Mouse (Mus musculus): Measurements from ENCODE around the gene Mif4gd. TPM values are rescaled to one million over a fixed set of nuclear protein-coding genes. Genes with fewer than 3 reads are reported as not detected.

The Mif4gd gene
- polyA plus RNA-seq, 1 experiment from 2014 or later, result 30.0 TPM

DNA sequence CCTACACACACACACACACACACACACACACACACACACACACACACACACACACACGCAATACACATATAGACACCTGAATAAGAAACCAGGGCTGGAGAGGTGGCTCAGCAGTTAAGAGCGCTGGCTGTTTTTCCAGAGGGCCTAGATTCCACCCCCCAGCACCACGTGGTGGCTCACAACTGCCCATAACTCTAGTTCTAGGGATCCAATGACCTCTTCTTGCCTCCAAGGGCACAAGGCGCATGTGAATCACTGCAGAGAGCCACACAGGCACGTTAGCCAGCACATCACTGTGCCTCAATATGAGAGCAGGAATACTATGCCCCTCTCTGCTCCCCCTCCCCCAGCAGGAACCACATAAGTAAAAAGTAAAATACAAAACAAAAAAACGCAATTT is 4.1 kb upstream of the Mif4gd start:
- WGBS, result 83% methylated on average over 6 of the region's 6 CpGs
- Histone ChIP-seq H3K4me1 (replicated peaks) (peaks cover 10% of the 10 kb centered on the region), H3K4me3 (replicated peaks) (no peak overlapping the region), H3K36me3 (peaks cover 15% of the 10 kb centered on the region; the same call in 1 of the 2 replicates), H3K27me3 (replicated peaks) (no peaks in the 10 kb centered on the region), H3K9me3 (no peaks in the 10 kb centered on the region), H3K27ac (no peak overlapping the region), H3K9ac (no peak overlapping the region), H3K4me2 (replicated peaks) (no peak overlapping the region)
- ATAC-seq, result no peak

DNA sequence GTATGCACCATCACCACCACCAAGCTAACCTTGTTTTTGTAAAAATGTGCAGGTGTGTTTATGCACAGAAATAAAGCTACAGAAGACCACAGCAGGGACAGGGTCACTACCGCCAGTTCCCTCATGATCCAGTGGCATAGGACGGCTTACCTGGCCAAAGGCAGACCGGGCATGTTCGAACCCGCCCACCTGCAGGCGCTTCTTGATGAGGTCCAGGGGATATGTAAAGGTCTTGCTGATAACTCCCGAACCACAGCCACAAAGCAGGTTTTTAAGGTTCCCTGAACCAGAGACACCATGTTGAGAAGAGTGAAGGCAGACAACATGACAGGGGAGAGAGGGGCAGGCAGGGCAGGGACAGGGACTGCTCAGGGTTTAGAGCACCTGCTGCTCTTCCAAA is 3.6 kb upstream of the Mif4gd start:
- no peak overlapping the region for H3K9ac ChIP-seq
- no peaks in the 10 kb centered on the region for H3K9me3 ChIP-seq
- peaks cover 13% of the 10 kb centered on the region; the same call in 1 of the 2 replicates for H3K36me3 ChIP-seq
- H3K4me3 ChIP-seq (replicated peaks), result no peak overlapping the region
- no peak overlapping the region for H3K27ac ChIP-seq
- no peak for ATAC-seq
- 93% methylated on average over 7 of the region's 7 CpGs for WGBS
- no peak overlapping the region for H3K4me2 ChIP-seq (replicated peaks)
- H3K27me3 ChIP-seq (replicated peaks), result no peaks in the 10 kb centered on the region
- H3K4me1 ChIP-seq (replicated peaks), result peaks cover 13% of the 10 kb centered on the region

GRCm38 (mm10) chr11:115615875-115616274 is 3.1 kb upstream of the Mif4gd start:
- no peak overlapping the region for H3K4me3 ChIP-seq (replicated peaks)
- H3K4me1 ChIP-seq (replicated peaks), result peaks cover 13% of the 10 kb centered on the region
- H3K9ac ChIP-seq, result no peak overlapping the region
- WGBS, result 90% methylated on average over 6 of the region's 6 CpGs
- no peak for ATAC-seq
- no peak overlapping the region for H3K27ac ChIP-seq
- no peaks in the 10 kb centered on the region for H3K27me3 ChIP-seq (replicated peaks)
- H3K9me3 ChIP-seq, result no peaks in the 10 kb centered on the region
- peaks cover 9% of the 10 kb centered on the region; the same call in 1 of the 2 replicates for H3K36me3 ChIP-seq
- no peak overlapping the region for H3K4me2 ChIP-seq (replicated peaks)

- Histone ChIP-seq H3K9ac (no peak overlapping the region), H3K27ac (0 out of 2 replicates have a peak overlapping the region, but pooled peaks have one; percentile 3), H3K4me1 (replicated peaks) (peaks cover 13% of the 10 kb centered on the region), H3K4me2 (replicated peaks) (no peak overlapping the region), H3K9me3 (no peaks in the 10 kb centered on the region), H3K4me3 (replicated peaks) (no peak overlapping the region), H3K36me3 (peaks cover 4% of the 10 kb centered on the region; the same call in 1 of the 2 replicates), H3K27me3 (replicated peaks) (no peaks in the 10 kb centered on the region)
- WGBS, result 71% methylated on average over 15 of the region's 15 CpGs
- ATAC-seq, result no peak
Observed at GRCm38 (mm10) chr11:115615108-115615825, 2.5 kb upstream of the Mif4gd start.

DNA sequence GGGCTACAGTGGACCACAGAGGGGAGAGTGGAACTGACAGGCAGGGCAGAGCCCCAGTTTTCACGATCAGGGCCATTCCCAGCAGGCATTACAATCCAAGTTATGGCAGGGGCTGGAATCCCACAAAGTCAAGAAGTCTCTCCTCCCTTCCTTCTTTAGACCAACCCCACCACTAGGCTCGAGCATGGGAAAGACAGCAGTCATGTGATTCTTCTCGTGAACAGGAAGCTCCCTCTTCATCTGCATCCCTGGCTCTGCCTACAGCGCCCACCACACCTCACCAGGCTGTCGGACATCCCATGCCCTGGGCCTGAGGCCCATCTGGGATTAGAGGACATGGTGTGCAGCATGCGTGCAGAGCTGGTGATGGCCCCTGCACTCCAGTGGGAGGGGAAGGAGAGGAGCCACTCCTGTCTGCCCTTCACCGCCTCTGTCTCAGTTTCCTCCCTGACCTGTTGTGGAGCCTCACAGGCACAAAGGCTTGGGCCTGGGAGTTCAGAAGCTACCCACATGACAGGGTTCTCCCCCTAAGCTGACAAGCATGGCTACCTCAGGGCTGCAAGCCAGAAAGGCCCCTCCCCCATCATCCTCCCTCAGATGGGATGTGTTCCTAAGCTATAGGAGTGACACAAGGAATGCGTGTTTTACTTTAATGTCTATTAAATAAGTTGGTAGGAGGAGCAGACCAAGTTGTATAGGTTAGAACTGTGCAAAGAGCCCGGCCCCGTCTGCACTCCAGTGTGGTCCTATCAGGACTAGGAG is 1.8 kb upstream of the Mif4gd start:
- no peak for ATAC-seq
- Histone ChIP-seq H3K27me3 (replicated peaks) (no peaks in the 10 kb centered on the region), H3K4me2 (replicated peaks) (no peak overlapping the region), H3K9me3 (no peaks in the 10 kb centered on the region), H3K36me3 (0 out of 2 replicates have a peak, but pooled peaks cover 3% of the 10 kb centered on the region), H3K9ac (no peak overlapping the region), H3K27ac (peak overlapping the region; percentile 36; the same call in 1 of the 2 replicates), H3K4me1 (replicated peaks) (peaks cover 13% of the 10 kb centered on the region), H3K4me3 (replicated peaks) (no peak overlapping the region)
- 84% methylated on average over 10 of the region's 10 CpGs for WGBS

GRCm38 (mm10) chr11:115613138-115613945 is 573 bp upstream of the Mif4gd start:
- peak overlapping the region; percentile 79 for H3K4me3 ChIP-seq (replicated peaks)
- peak overlapping the region; percentile 98 for H3K27ac ChIP-seq
- peak; percentile 11; the same call in 1 of the 2 replicates for ATAC-seq
- H3K27me3 ChIP-seq (replicated peaks), result no peaks in the 10 kb centered on the region
- WGBS, result under 1% methylated on average over 16 of the region's 16 CpGs
- H3K9me3 ChIP-seq, result no peaks in the 10 kb centered on the region
- peaks cover 12% of the 10 kb centered on the region for H3K36me3 ChIP-seq
- H3K4me2 ChIP-seq (replicated peaks), result peak overlapping the region; percentile 91
- H3K4me1 ChIP-seq (replicated peaks), result peaks cover 13% of the 10 kb centered on the region
- H3K9ac ChIP-seq, result peak overlapping the region; percentile 87

DNA sequence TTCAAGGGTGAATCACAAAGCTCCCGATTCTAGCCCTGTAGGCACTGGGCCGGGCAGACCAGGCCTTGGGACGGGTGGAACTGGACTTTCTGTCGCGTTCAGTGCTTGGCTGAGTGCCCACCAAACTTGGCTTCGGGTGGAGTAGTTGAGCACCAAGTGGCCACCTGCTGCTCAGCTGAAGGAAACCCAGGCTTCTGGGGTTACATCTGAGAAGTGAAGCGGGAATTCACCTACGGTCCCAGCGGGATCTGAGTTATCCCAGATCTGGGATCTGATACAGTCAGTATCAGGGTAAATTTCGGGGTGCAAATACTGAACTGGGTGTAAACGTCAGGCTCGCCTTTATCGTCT is 735 bp downstream of the Mif4gd start:
- Histone ChIP-seq H3K4me3 (replicated peaks) (peak overlapping the region; percentile 79), H3K4me2 (replicated peaks) (peak overlapping the region; percentile 91), H3K36me3 (peaks cover 20% of the 10 kb centered on the region), H3K4me1 (replicated peaks) (peaks cover 13% of the 10 kb centered on the region), H3K27me3 (replicated peaks) (no peaks in the 10 kb centered on the region), H3K9ac (peak overlapping the region; percentile 87), H3K27ac (peak overlapping the region; percentile 98), H3K9me3 (no peaks in the 10 kb centered on the region)
- ATAC-seq, result peak; percentile 29
- WGBS, result 2% methylated on average over 13 of the region's 13 CpGs

GRCm38 (mm10) chr11:115611173-115611572 is 1.6 kb downstream of the Mif4gd start:
- Histone ChIP-seq H3K4me2 (replicated peaks) (peak overlapping the region; percentile 91; the same call in 1 of the 2 replicates), H3K27ac (no peak overlapping the region), H3K9me3 (no peaks in the 10 kb centered on the region), H3K36me3 (peaks cover 29% of the 10 kb centered on the region), H3K9ac (no peak overlapping the region), H3K4me1 (replicated peaks) (peaks cover 13% of the 10 kb centered on the region), H3K27me3 (replicated peaks) (no peaks in the 10 kb centered on the region), H3K4me3 (replicated peaks) (no peak overlapping the region)
- no peak for ATAC-seq
- WGBS, result 62% methylated on average over 6 of the region's 6 CpGs

GRCm38 (mm10) chr11:115609576-115609975 is 3.2 kb downstream of the Mif4gd start:
- 70% methylated on average over 3 of the region's 3 CpGs for WGBS
- peaks cover 21% of the 10 kb centered on the region for H3K4me1 ChIP-seq (replicated peaks)
- no peak overlapping the region for H3K27ac ChIP-seq
- no peak overlapping the region for H3K9ac ChIP-seq
- H3K4me2 ChIP-seq (replicated peaks), result no peak overlapping the region
- H3K27me3 ChIP-seq (replicated peaks), result no peaks in the 10 kb centered on the region
- H3K36me3 ChIP-seq, result peaks cover 33% of the 10 kb centered on the region
- H3K9me3 ChIP-seq, result no peaks in the 10 kb centered on the region
- no peak overlapping the region for H3K4me3 ChIP-seq (replicated peaks)
- ATAC-seq, result no peak

DNA sequence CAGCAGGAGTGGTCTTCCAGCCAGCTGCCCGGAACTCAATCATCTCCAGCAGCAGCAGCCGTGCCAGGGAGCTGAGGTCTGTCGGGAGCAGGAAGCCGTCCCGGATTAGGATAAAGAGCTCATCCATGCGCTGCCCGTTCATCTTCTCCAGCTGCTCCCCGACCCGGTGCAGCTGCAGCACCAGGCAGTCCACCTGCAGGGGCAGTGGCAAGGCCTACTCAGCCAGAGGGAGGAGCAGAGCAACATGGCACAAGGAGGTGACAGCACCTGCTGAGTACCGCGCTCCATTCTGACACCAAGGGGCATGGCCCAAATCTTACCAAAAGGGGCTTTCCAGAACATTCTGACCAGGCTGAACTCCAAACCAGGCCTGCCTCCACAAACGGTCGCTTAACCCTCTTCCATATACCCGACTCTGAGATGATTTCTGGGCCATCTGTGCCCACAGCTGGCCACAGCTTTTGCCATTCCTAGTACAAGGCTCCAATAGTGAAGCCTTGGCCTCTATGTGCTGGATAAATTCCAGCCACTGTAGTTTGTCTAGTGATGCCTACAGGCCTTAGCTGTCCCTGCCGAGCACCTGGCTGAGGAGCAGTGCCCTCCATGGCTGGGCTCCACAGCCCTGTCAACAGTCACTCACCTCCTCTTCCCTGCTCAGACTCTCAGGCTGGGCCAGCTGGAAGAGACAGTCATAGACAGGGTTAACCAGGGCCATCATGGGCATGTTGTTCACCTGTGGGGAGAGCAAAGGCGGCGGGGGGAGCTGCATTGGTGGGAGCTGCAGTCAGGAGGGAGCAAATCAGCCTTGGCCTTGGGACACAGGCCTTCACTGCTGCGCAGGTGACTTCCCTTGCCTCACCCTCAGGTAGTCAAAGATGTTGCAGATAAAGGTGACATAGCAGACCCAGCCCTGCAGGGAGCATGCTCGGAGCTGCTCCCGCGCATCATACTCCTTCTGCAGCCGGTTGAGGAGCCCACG is 4.1 kb downstream of the Mif4gd start:
- no peaks in the 10 kb centered on the region for H3K9me3 ChIP-seq
- 74% methylated on average over 23 of the region's 23 CpGs for WGBS
- H3K4me2 ChIP-seq (replicated peaks), result no peak overlapping the region
- peaks cover 20% of the 10 kb centered on the region for H3K4me1 ChIP-seq (replicated peaks)
- H3K9ac ChIP-seq, result no peak overlapping the region
- H3K36me3 ChIP-seq, result peaks cover 33% of the 10 kb centered on the region
- no peak for ATAC-seq
- H3K27ac ChIP-seq, result no peak overlapping the region
- H3K27me3 ChIP-seq (replicated peaks), result no peaks in the 10 kb centered on the region
- H3K4me3 ChIP-seq (replicated peaks), result no peak overlapping the region

- Histone ChIP-seq H3K4me3 (replicated peaks) (no peak overlapping the region), H3K9me3 (no peaks in the 10 kb centered on the region), H3K9ac (no peak overlapping the region), H3K36me3 (peaks cover 33% of the 10 kb centered on the region), H3K27me3 (replicated peaks) (no peaks in the 10 kb centered on the region), H3K4me2 (replicated peaks) (no peak overlapping the region), H3K27ac (no peak overlapping the region), H3K4me1 (replicated peaks) (peaks cover 17% of the 10 kb centered on the region)
- WGBS, result 95% methylated on average over 18 of the region's 18 CpGs
- ATAC-seq, result no peak
Observed at GRCm38 (mm10) chr11:115606733-115607132, 6.0 kb downstream of the Mif4gd start.
